Mouse (Mus musculus): ENCODE results near the gene Per2. TPM values are rescaled to one million over a fixed set of nuclear protein-coding genes. Genes with fewer than 3 reads are reported as not detected.

Gene Per2
- polyA plus RNA-seq, 1 experiment = 6.8 TPM

DNA sequence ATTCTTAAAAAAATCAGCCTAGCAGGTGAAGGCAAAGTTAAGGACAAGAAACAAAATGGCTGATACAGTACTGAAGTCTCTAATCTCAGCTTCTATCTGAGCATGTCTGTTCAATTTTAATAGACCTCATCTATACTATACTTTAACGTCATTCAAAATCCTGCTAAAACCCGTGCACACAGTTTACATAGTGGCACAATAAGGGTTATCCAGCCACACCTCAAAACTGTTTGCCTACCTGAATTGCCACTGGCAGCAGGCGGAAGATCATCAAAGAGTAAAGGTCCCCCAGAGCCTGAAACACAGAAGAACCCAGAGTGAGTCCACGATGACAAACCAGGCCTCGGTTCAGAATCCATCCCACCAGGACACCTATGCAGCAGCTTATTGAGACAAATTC lies 68.8 kb downstream of the Per2 start:
- DNase-seq (ENCODE audit: low read depth) = no peak

DNA sequence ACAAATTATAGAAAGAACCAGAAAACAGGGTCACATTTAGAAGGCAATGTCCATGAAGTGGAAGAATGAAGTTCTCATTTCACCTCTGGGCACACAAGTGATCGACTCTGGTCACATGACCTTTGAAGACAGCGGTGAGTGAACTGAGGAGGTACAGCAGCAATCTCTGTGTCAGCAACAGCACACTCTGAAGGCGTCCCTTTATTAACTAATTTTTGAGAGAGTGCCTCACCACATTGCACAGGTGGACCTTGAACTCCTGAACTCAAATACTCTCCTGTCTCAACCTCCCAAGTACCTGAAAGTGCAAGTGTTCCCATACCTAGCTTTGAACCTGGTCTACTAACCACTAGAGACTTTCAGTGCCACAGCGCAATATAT lies 78.0 kb downstream of the Per2 start:
- no peak for DNase-seq (ENCODE audit: low read depth)

DNA sequence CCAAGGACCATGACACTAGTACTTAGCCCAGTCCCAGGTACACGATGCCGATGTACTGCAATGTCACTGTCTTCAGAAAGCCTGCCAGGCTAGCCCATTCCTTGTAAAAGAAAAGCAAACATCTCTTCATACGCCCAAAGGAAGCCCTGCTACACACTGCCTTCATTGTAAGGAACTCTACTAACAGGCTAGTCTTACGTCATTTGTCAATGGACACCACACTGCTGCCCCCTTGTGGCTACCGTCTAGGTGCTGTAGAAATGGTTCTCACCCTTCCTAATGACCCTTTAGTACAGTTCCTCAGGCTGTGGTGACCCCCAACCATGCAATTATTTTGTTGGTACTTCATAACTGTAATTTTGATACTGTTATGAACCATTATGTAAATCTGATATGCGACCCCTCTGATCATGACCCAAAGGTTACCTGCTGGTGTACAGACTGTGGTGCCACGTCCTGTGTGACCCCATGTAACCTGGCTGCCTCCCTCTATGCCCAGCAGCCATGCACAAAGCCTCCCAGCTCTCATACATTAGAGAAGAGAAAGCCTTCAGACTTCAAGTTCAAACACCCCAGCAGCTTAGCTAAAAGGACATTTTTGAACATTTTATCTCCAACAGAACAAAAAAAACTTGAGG lies 78.6 kb downstream of the Per2 start:
- DNase-seq (ENCODE audit: low read depth) = no peak

DNA sequence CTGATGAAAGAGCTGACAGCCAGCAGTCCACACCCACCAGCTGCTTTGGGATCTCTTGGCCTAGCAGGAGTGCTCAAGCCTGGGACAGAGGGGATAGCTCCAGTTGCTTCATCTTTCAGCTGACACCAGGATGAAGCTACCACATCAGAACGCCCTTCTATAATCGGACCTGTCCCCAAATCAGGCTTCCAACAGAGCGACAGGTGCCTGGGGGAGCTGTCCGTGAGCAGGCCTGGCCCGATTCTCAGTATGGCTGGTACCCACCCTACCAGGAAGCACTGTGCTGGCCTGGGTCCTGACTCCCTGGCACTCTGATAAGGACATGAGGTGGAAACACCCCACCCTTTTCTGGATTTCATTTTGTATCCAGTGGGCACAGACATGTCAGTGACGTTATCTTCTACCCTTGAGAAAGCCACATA lies 85.7 kb downstream of the Per2 start:
- no peak for DNase-seq (ENCODE audit: low read depth)

DNA sequence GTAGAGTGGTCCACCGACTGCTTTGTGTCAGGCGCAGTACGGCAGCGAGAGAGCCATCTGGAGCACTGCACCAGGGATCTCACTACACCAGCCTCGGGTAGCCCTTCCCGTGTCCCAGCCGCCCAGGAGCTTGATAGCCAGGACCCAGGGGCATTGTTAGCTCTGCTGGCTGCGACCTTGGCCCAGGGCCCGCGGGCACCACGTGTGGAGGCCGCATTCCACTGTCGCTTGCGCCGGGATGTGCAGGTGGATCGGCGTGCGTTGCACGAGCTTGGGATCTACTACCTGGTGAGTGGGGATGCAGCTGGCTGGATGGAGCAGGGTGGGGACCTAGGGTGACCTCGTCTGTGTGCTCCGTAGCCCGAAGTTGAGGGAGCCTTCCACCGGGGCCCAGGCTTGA lies 89.1 kb downstream of the Per2 start:
- no peak for DNase-seq (ENCODE audit: low read depth)

DNA sequence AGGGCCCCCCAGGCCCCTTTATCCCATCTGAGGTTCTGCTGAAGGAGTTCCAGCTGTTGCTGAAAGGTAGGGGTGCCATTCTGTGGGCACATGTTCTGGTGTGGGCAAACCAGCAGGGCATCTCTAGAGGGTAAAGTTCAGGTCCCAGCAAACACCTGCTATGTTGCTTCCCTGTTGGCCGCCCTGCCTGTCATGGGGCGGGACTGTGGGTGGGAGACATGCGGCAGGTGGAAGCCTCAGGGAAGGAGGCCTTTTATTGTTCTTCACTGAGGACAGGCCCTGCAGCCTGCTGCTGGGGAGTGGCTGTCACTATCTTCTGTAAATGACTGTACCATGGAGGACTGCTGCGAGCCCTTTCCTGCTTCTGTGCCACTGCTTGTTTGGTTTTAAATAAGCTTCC lies 89.7 kb downstream of the Per2 start:
- DNase-seq (ENCODE audit: low read depth) = no peak

DNA sequence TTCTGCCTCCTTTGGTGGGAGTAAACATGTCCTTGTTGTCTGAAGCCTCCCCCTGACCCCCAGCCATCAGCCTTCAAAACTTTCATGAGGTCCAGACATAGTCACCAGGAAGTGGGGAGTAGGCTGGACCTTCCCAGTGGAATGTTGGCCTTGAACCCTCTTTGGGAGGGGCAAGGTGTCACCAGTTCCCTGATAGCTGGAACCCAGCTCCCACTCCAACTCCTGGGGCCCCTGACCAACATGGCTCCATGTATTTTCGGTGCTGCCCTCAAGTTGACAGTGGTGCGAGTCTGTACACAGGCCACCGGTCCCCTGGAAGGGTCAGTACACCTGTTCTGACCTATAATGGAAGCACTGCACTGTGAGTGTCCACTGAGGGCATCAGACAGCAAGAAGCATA lies 91.8 kb downstream of the Per2 start:
- DNase-seq (ENCODE audit: low read depth) = no peak

DNA sequence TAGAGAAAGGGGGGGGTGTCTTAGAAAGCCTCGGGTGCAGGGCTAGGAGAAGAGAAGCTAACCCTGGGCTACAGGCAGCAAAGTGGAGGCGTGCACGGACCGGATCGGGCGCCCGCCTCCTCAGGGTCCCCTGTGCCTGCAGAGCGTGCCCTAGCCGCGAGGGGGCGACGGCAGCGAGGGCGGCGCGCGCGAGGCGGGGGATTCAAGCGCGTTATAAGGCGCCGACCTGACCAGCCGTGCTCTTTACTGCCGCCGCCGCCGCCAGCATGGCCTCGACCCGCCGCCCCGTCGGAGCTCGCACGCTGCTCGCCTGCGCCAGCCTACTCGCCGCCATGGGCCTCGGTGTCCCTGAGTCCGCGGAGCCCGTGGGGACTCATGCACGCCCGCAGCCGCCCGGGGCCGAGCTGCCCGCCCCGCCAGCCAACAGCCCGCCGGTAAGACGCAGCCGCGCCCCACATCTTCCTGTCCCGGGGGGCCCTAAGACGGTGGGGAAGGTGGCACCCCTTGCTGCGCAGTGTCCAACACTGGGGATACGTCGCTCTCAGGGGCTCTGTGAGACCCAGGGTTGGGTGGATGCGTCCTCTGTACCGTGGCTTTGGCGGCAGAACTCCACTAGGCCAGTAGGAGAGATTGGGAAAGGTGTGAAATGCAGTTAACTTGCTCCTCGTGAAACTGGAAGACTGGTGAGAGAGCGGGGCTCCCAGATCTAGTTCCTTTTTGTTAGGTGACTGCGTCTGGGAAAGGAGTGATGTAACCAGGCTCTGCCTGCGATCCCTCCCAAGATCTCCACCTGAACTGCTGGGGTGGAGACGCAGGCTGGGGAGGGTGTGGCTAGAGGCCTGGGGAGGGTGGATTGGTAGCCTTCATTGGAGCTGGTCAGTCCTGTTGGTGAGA lies 92.7 kb downstream of the Per2 start, which contains the start of gene Erfe:
Erfe (plus strand) TSS at position 216 of the 894 bp plus-strand sequence.
- DNase-seq (ENCODE audit: low read depth) = peak; percentile 13

Other genes with a start within 250 kb of the Per2 start
- gene Ube2f, start 209.0 kb downstream of the Per2 start, polyA plus RNA-seq (2012; rRNA removed) = 35.1 and 37.7 TPM in 2 replicates
- gene Scly, start 161.0 kb downstream of the Per2 start, polyA plus RNA-seq (2012; rRNA removed) = 14.9 and 15.7 TPM in 2 replicates
- 0.07 and 0.13 TPM in 2 replicates for gene Espnl, start 137.2 kb downstream of the Per2 start, polyA plus RNA-seq (2012; rRNA removed)
- 0.47 and 0.55 TPM in 2 replicates for gene Klhl30, start 108.3 kb downstream of the Per2 start, polyA plus RNA-seq (2012; rRNA removed)
- gene Erfe, start 92.9 kb downstream of the Per2 start, polyA plus RNA-seq (2012; rRNA removed) = 0.05 and 0.14 TPM in 2 replicates
- 45.7 and 47.1 TPM in 2 replicates for gene Ilkap, start 60.5 kb downstream of the Per2 start, polyA plus RNA-seq (2012; rRNA removed)
- 27.8 and 37.0 TPM in 2 replicates for gene Hes6, start 45.3 kb downstream of the Per2 start, polyA plus RNA-seq (2012; rRNA removed)
- 5.2 and 7.3 TPM in 2 replicates for gene Traf3ip1, start 35.3 kb upstream of the Per2 start, polyA plus RNA-seq (2012; rRNA removed)
- 9.5 and 10.7 TPM in 2 replicates for gene Asb1, start 81.2 kb upstream of the Per2 start, polyA plus RNA-seq (2012; rRNA removed)